Mouse (Mus musculus) T-cell, adult 2 months (primary cell): ENCODE results near the gene Sod1.
"Not testable (repeated sequence)": the region's sequence is repeated elsewhere in the genome, so short reads cannot be mapped to it uniquely, and the experiment has no call there.

ENCODE experiments used
- DNase-seq: peaks from one replicate; pipeline ENCODE4 v3.0.0; 2022; ENCODE audit warnings: low spot score

The Sod1 gene

DNA sequence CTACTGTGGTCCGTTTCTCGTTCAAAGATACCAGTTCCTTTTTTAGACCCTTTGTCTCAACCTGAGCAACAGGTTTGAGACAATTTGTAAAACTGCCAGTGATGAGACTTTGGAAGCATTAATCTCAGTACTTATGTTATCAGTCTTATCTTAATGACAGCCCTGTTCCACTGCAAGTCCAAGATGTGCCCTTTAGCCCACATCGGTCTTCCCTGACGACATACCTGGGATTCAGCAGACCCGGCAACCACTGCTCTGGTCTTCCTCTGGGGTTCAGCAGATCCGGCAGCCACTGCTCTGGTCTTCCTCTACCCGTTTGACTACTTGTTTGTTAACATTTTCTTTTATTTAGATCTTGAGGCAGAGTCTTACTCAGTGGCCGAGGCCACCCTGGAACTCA is 8.8 kb upstream of the Sod1 start:
- DNase-seq: no peak

DNA sequence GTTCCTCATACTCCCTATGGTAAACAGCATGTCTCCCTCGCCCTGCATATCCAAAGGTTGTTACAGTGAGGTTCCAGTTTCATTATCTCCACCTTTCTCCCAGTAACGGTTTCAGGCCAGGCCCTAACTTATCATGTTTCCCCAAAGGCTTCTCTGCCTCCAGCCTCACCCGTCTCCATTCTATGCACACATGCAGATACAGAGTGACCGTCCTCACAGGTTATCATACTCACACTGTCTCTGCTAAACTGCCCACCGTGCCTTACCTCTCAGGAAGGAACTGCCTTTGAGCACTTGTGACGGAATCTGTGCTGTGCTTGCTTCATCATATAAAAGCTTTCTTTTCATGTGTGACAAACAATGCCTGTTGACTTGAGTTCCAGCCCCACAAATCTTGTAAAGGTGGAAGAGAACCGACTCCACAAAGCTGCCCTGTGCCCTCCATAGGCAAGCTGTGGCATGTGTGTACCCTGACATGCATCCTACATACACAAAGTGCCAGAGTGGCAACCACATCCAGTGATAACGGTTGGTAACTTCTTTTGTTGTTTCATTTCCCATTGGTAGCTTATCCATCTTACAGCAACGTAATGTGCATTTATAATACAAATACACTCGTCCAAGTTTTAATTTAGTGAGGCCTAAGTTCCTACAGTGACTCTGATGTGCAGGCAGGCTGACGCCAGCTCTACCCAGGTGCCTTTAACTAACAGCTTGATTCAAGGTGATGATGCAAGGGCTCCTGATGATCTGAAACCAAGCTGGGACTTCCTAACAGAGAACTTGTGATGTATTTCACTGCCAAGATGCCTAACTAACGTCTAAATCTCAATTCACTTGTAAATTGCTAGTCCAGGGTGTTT is 6.8 kb upstream of the Sod1 start:
- DNase-seq: no peak

DNA sequence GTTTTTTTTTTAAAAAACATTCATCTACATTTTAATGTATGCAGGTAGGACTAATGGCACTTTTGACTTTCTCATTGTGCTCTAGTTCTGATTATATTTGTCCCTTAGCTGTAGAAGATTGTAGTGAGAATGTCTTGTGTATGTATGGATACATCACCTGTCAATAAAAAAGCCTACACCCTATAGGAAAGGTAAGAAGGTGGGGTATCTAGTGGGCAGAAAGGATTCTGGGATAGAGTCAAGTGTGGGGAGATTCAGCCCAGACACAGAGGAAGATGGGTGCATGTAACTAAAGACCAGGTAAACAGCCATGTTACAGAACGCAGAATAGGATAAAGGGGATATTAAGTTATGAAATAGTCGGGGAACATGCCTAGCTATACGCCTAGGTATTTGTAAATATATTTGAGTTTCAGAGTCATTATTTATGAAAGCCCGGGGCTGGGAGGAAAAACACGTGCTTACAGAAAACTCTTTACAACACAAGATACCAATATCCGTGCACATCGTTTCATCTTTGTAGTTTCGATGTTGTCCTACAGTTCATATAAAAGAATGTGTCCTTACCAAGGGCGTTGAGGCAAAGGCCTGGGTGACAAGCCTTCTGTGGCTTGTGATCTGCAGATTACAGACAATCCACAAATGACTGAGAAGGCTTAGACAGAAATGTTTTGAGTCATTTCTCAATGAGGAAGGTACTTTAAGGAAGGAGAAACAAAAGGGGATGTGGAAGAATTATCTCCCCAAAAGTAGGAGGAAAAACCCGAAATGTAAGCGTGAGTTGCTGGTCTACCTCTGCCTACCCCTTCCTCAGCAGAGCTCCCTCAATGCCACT is 5.6 kb upstream of the Sod1 start:
- DNase-seq: no peak

DNA sequence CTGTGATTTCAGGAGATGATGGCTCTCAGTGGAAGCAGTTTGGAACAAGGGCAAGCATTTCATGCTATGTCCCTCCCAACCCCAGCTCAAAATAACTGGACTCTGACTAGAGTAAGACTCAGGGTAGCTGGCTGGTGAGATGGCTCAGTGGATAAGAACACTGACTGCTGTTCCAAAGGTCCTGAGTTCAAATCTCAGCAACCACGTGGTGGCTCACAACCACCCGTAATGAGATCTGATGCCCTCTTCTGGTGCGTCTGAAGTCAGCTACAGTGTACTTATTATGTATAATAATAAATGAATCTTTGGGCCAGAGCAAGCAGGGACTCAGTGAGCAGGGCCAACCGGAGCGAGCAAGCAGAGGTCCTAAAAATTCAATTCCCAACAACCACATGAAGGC is 4.7 kb upstream of the Sod1 start:
- DNase-seq: not testable (repeated sequence)

DNA sequence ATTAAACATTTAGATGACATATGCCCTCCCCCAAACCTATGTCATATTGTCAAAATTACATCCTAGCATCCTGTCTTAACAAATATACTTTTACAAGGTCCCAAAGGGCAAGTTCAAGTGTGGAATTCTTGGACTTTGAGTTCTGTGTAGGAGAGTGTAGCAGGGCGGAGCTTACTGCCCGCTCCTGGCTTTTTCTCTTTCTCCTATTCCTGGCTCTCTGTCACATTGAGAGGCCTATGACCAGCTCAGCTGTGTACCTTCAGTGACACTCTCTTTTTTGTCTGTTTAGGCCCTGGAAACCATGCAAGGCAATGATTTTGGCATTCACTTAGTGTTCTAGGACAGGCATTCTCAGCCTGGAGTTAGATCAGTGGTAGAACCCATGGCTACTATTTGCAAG is 4.1 kb upstream of the Sod1 start:
- DNase-seq: no peak

DNA sequence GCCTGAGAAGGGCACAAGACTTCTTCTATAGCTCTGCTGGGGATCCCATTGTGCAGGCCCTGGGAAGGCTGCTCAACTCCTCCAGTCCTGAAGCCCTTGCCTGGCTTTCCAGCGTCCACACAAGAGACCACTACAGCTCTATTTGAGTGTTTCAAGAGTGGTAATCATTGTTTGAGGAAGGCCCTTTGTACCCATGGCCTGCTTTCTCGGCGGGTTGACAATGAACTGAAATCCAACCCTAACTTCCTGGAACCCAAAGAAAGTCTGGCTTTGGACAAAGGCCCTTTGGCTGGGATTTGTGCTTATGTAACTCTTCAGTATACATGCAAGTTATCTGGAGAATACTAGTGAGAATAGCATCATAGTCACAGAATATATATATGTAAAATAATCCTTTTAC is 3.2 kb upstream of the Sod1 start:
- DNase-seq: no peak

DNA sequence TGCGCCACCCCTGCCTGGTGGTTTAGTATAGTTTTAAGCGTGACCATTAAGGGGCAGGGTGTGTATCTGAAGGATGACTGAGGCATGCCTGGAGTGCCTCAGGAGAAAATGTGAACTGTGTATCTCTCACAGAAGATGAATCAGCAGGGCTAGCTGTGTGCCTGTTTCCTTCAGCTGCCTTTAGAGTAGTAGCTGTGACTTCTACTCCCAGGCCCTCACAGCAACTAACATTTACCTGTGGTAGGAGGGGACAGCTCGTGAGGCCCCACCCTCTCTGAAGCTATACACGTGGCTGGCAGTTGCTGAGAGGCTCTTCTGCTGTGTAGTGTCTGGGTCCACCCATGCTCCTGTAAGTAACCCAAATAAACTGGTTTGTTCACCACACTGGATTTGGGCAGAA is 2.6 kb upstream of the Sod1 start:
- DNase-seq: no peak

DNA sequence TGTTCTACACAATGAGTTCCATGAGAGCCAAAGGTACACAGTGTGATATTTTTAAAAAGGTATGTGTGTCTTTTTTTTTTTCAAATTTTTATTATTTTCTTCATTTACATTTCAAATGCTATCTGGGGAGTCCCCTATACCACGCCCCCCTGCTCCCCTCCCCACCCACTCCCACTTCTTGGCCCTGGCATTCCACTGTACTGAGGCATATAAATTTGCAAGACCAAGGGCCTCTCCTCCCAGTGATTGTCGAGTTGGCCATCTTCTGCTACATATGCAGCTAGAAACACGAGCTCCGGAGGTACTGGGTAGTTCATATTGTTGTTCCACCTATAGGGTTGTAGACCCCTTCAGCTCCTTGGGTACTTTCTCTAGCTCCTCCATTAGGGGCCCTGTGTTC is 1.1 kb upstream of the Sod1 start:
- not testable (repeated sequence) for DNase-seq

DNA sequence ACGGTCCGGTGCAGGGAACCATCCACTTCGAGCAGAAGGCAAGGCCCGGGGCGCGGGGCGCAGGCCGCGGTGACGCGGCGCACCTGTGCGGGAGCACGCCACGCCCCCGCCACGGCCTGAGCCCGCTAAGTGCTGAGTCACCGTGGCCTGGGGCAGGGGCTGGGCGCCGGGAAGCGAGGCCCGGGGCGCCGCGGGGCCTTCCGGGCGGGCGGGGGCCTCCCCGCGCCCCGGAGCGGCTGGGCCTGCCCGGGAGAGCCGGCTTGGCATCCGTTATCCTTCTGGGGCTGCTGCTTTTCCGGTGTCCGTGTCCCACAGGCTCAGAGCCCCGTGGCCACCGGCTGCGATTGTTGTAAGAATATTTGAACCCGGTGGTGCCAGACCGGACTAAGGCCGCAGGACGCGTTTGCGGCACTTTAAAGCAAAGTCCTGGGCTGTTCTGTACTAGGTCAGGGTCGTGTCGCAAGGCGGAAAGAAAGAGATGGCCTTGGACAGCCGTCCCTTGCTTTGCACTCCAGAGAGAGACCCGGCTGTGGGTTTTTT is 408 bp downstream of the Sod1 start:
- peak; percentile 24 for DNase-seq

DNA sequence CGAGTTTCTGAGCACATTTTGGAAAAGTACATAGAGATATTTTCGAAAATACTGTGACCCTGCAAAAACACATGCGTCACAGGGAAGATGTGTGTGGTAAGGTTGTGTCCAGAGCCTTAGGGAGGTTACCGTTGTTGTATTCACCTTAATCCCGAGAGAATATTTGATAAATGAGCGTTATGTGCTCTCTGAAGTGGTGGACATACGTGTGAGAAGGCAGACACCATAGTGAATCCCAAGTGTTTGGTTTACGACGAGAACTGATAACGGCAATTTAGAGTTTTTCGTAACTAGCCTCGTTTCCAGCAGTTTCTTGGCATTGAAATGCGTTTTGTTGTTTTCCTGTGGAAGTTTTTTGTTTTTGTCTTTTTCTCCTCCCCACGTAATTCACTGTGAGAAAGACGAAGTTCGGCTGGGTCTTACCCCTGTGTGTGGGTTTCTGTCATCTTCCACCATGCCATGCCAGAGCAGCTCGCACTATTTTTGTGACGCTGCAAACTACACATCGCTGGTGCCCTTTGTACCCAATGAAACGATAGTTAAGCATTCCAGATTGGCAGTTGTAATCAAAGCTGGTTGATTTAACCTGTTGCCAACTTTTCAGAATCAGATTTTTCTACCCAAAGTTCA is 1.0 kb downstream of the Sod1 start:
- peak; percentile 54 for DNase-seq

DNA sequence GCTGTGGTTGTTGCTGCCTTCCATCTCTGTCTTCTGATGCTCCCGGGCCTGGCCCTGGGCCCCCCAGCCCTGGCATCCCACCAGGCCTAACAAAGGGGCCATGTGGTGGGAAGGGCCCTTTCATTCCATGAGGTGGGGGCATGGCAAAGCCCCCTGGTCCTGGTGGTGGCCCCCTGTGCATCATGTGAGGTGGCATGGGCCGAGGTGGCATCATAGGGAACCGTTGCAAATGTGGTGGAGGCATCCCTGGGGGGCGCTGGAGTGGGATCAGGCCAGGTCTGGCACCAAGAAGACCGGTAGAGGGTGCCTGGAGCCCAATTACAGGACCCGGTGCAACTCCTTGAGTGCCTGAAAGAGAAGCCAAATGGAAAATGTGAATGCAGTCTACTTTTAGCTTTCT is 9.3 kb downstream of the Sod1 start:
- DNase-seq: no peak

DNA sequence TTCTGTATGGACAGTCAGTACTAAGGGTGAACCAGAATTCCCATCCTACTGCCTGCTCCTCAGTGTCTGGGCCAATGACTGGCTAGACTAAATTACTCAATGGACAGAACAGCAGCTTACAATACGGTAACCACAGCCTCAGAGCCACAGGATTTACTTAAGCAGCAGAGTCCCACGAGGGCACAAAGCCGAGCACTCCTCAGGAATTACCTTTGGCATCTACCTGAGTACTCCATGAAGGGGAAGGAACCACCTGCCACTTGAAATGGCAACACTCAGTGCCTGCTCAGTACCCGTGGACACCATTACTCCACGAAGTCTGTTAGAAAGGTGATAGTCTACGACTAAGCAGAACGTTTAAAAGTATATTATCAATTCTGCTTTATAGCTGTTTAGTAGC is 10.7 kb downstream of the Sod1 start:
- DNase-seq: no peak

DNA sequence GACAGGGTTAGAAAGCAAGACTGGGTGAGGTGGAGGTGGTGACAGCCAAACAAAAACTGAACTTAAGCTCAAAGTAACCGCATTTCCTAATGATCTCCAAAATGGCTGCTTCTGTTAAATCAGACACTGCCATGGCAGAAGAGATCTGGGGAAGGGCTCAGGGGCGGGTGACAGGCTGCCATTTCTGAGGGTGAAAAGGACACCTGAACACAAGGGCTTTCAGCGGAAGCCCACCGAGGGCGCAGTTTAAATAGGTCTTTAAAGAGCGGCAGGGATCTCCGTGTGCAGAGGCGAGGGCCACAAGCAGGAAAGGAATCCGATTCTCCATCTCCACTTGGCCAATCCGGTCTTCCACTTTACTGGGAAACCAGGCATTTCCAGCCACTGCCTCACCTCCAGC is 13.1 kb downstream of the Sod1 start:
- no peak for DNase-seq

DNA sequence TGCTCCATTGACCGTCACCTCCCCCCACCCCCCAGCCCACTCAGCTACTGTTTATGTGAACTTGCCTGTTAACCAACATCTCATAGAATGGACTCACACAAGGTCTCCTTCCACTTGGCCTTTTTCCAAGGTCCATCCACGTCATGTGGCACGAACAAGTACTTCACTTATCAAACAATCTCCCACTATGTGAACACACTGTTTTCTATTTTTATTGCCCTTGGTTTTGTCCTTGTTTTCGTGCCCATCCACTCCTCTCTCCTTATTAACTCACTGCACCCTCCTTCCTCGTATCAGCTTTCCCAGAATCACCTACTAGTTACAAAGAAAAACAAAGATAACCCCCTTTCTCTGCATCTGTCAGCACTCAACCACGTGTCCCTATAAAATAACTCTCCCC is 14.1 kb downstream of the Sod1 start:
- DNase-seq: no peak

DNA sequence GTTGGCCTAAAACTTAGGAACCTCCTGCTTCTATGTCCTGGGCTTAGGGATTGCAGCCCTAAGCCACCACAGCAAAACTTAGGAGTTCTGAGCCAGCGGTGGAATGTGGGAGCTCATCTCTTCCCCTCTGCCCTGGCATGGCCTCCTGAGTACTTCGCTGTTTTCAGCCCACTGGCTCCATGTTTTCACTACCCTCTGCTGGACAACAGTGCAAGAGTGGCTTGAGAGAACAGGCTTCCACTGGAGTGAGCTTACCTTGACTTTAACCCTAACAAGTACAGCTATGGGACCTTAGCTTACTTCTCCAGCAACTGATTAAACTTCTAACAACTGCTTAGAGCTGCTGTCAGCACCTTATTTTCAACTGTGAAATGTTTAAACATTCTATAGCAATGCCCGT is 14.6 kb downstream of the Sod1 start:
- no peak for DNase-seq

DNA sequence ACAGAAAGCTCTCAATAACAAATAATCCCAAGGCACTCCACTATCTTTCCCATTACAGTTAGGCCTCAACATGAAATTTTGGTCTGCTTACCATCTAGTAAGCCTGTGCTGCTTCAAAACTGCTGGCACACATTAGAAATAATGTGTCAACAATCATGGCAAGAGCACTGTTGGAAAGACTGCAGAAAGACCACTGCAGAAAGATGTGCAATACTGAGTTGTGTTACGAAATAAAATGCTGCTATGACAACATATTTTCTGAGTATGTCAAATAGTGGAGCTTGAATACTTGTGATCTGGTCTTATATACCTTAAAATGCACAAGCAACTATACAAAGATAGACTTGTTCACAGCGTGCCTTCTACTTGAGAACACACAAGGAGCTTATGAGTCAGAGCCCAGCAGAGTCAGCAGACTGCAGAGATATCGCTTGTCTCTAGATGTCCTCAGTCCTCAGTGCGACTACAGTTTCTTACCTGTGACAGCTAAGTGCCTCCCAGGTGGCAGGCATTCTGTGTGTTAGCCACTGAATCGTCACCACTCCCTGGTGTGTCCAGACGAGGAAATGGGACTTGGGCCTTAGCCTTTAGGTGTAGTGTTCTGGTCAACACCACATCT is 18.7 kb downstream of the Sod1 start:
- no peak for DNase-seq

DNA sequence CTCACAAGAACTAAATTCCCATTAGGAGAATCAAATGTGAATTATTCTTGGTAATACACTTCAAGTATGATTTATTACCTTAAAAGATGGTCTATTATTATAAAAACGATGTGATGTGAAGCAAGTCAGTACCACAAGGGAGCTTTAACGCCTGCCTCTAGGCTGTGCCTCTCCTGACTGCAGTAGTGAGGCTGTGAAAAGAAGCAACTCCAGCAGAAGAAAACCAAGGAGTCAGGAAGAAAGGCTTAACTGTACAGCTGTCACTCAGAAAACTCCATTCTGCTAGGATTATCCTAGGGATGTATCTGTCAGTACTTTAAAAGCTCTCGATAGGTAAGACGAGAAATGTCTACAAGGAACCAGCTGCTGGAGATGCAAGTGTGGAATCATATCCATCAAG is 21.3 kb downstream of the Sod1 start:
- DNase-seq: no peak

DNA sequence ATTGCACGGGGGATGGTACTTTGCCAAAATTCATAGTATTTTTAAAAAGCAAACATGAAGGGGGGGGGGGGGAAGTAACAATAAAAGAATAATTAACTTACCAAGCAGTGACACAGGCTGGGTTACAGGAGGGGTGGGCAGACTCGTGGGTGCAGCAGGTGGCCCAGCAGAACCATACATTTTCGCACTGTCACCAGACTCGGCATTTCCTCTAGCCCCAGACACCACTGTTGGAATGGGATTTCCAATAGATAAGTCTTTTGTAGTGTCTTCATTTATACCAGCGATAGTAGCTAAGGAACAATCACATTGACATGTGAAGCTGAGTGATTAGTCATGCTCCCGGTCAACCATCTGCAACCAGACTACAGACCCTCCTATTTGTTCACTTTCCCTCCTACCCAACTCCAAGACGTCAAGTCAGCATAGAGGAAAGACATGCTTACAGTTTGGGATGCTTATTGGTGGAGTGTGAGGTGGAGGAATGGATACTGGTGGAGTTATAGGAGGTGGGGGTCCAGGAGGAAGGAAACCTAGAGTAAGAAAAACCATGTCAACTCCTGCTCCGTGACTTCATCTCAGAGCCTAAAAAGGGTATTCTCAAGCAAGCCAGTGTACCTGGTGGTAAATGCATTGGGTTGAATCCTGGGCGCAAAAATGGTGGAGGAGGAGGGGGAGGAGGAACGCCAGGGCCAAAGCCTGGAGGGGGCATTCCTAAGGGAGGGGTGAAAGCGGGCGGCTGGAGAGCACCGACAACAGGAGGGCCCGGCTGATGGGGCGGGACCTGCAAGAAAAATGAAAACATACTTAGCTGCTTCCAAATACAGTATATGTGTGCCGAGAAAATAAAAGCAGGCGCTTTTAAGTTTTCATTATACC is 22.1 kb downstream of the Sod1 start:
- no peak for DNase-seq

DNA sequence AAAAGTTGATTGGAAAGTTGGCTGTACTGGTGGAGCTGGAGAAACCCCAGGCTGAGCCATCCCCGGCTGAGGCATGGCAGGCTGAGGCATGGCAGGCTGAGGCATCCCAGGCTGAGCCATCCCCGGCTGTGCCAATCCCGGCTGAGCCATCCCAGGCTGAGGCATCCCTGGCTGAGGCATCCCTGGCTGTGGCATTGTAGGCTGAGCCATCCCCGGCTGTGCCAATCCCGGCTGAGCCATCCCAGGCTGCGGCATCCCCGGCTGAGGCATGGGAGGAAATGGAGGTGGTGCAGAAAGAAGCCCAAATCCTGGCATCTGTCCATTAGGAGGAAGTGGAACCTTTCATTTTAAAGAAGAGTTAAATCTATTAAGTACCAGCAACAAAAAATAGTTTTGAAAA is 29.5 kb downstream of the Sod1 start:
- DNase-seq: no peak

DNA sequence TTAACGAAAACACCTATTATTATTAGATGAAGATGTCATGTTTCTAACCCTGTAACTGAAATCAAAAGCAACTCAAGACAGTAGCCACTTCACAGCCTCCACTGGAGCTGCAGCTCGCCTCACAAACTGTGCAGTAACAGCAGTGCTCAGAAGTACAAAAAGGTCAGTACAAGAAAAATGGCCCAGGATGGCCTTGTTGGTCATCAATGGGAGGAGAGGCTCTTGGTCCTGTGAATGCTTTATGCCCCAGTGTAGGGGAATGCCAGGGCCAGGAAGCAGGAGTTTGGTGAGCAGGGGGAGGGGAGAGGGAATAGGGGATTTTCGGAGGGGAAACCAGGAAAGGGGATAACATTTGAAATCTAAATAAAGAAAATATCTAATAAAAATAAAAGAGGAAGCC is 30.7 kb downstream of the Sod1 start:
- not testable (repeated sequence) for DNase-seq

DNA sequence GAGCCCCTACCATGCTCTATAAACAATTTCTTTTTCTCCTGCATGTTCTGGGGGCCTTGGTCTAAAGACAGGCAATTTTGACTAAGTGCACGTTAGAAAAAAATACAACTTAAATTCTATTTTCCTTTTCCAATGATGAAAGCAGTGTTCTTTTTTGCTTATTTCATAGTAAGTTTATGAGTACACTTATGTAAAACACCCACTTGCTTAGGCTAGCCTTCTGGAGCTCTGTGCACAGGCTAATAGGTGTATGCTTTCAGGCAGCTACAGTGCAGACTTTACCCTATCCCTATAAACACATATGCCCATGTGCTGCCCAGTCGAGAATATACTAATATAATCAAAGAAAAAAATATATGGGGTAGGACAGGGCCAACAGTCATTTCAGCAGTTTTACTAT is 32.0 kb downstream of the Sod1 start:
- no peak for DNase-seq
